16 mouse cellular contexts compared by ENCODE assay signal in genomic region chr7:102333741-102334140, GRCm38 (mm10).
A peak's percentile ranks its signal among the peaks of the same experiment; 100 is the strongest.
DNase-seq lines count a peak whose midpoint lies in the region; ATAC-seq and TF ChIP-seq lines count a peak whose summit lies in the region.
"Had no signal": no experiment of that assay in that cellular context is flagged by ENCODE, and none has a peak within 500 bp of the region (broad histone marks: within the 10 kb centered on the region; RNA-seq: fewer than 3 reads in every experiment).

No protein-coding gene starts in this region.

- 31% methylated on average over 4 of the region's 4 CpGs for WGBS in lung, postnatal 0 days
- 9% methylated on average over 4 of the region's 4 CpGs for WGBS in heart, embryonic 15.5 days

- no peak for TF ChIP-seq CTCF in gastrocnemius, adult 2 months (IDR thresholded peaks at IDR 0.05)
- no peak for TF ChIP-seq CTCF in lung, postnatal 0 days (IDR thresholded peaks at IDR 0.05)

- H3K4me2 ChIP-seq in lung, postnatal 0 days (replicated peaks; ENCODE audit: low read depth, low read length), result no peak overlapping the region
- no peak overlapping the region for H3K4me2 ChIP-seq in heart, embryonic 15.5 days
- H3K4me2 ChIP-seq: hindbrain, embryonic 13.5 days; limb, embryonic 13.5 days; neural tube, embryonic 15.5 days had no signal

- H3K27ac ChIP-seq in gastrocnemius, adult 2 months, result peak overlapping the region; percentile 51
- H3K27ac ChIP-seq in lung, postnatal 0 days (ENCODE audit: low read length), result no peak overlapping the region
- peak overlapping the region; percentile 53 for H3K27ac ChIP-seq in heart, embryonic 15.5 days
- H3K27ac ChIP-seq: hindbrain, embryonic 13.5 days; limb, embryonic 13.5 days; neural tube, embryonic 15.5 days had no signal

- H3K9ac ChIP-seq in lung, postnatal 0 days (replicated peaks; ENCODE audit: low read depth), result no peak overlapping the region
- H3K9ac ChIP-seq in heart, embryonic 15.5 days, result no peak overlapping the region
- H3K9ac ChIP-seq: hindbrain, embryonic 13.5 days; limb, embryonic 13.5 days; neural tube, embryonic 15.5 days had no signal

- DNase-seq in gastrocnemius, adult 2 months, result no peak
- DNase-seq in gastrocnemius, postnatal 25 days, result no peak
- DNase-seq in lung, postnatal 0 days (ENCODE audit: low spot score), result peak; percentile 26
- DNase-seq in lung, adult 18-20 months, result no peak
- peak; percentile 56 for DNase-seq in naive thymus-derived CD4-positive, alpha-beta T cell, adult 2 months (ENCODE audit: low read depth)
- no peak for DNase-seq in urinary bladder, postnatal 14 days (ENCODE audit: low spot score)
- no peak for DNase-seq in left cerebral cortex, adult 11 months (ENCODE audit: low spot score)
- DNase-seq: B cell, adult 2 months; cerebellum, adult 2 months; embryo, embryonic 11 days; lung, postnatal 14 days; thymus, postnatal 36 days had no signal

- H3K36me3 ChIP-seq in lung, postnatal 0 days (ENCODE audit: insufficient read depth, low read length), result no peaks in the 10 kb centered on the region
- H3K36me3 ChIP-seq in heart, embryonic 15.5 days, result no peaks in the 10 kb centered on the region
- H3K36me3 ChIP-seq: hindbrain, embryonic 13.5 days; limb, embryonic 13.5 days; neural tube, embryonic 15.5 days had no signal

- H3K27me3 ChIP-seq in lung, postnatal 0 days (replicated peaks; ENCODE audit: insufficient read depth, low read length), result no peaks in the 10 kb centered on the region
- H3K27me3 ChIP-seq in heart, embryonic 15.5 days, result no peaks in the 10 kb centered on the region
- H3K27me3 ChIP-seq: hindbrain, embryonic 13.5 days; limb, embryonic 13.5 days; neural tube, embryonic 15.5 days had no signal

- intact Hi-C loops in gastrocnemius, adult 2 months (cut with DNase I), result no loop called here

- no peaks in the 10 kb centered on the region for H3K9me3 ChIP-seq in lung, postnatal 0 days (ENCODE audit: low read length)
- no peaks in the 10 kb centered on the region for H3K9me3 ChIP-seq in heart, embryonic 15.5 days (replicated peaks)
- H3K9me3 ChIP-seq: hindbrain, embryonic 13.5 days; limb, embryonic 13.5 days; neural tube, embryonic 15.5 days had no signal

- H3K4me3 ChIP-seq in gastrocnemius, adult 2 months, result no peak overlapping the region
- H3K4me3 ChIP-seq in lung, postnatal 0 days (ENCODE audit: low read depth, low read length), result no peak overlapping the region
- H3K4me3 ChIP-seq in heart, embryonic 15.5 days, result no peak overlapping the region
- H3K4me3 ChIP-seq: hindbrain, embryonic 13.5 days; limb, embryonic 13.5 days; neural tube, embryonic 15.5 days had no signal

- no peak for ATAC-seq in lung, postnatal 0 days
- ATAC-seq in heart, embryonic 15.5 days (replicated peaks; ENCODE audit: insufficient number of reproducible peaks, insufficient read depth, low FRiP score, low read depth), result 0 out of 2 replicates have a peak, but pooled peaks have one; percentile 48

- no peak for TF ChIP-seq EP300 in lung, postnatal 0 days (IDR thresholded peaks at IDR 0.05)

- H3K4me1 ChIP-seq in lung, postnatal 0 days (ENCODE audit: insufficient read depth, low read depth, low read length), result no peaks in the 10 kb centered on the region
- H3K4me1 ChIP-seq in heart, embryonic 15.5 days (replicated peaks), result peaks cover 18% of the 10 kb centered on the region
- H3K4me1 ChIP-seq: hindbrain, embryonic 13.5 days; limb, embryonic 13.5 days; neural tube, embryonic 15.5 days had no signal

Comparison
In these comparisons a context has a peak if more than half of its experiments do, and no peak if none do; other contexts are left out.
1. DNase-seq: peak in lung, postnatal 0 days (single experiment) and naive thymus-derived CD4-positive, alpha-beta T cell, adult 2 months (single experiment); none in gastrocnemius, adult 2 months (single experiment), gastrocnemius, postnatal 25 days (single experiment), lung, adult 18-20 months (0 of 2), urinary bladder, postnatal 14 days (single experiment) and left cerebral cortex, adult 11 months (single experiment).